Mouse (Mus musculus): ENCODE data around the gene Borcs7.

- no peak for TF ChIP-seq CTCF (IDR thresholded peaks at IDR 0.05; ENCODE audit: extremely low read depth, insufficient read length, insufficient replicate concordance, low read depth, low read length)
- no peak for TF ChIP-seq POLR2A (IDR thresholded peaks at IDR 0.05; ENCODE audit: low read depth, low read length)
Observed at GRCm38 (mm10) chr19:46691078-46691477, 1.4 kb downstream of the Borcs7 start.

Measured in small intestine, adult 2 months (tissue).